ENCODE assay signal across 8 mouse cellular contexts in the genomic region with DNA sequence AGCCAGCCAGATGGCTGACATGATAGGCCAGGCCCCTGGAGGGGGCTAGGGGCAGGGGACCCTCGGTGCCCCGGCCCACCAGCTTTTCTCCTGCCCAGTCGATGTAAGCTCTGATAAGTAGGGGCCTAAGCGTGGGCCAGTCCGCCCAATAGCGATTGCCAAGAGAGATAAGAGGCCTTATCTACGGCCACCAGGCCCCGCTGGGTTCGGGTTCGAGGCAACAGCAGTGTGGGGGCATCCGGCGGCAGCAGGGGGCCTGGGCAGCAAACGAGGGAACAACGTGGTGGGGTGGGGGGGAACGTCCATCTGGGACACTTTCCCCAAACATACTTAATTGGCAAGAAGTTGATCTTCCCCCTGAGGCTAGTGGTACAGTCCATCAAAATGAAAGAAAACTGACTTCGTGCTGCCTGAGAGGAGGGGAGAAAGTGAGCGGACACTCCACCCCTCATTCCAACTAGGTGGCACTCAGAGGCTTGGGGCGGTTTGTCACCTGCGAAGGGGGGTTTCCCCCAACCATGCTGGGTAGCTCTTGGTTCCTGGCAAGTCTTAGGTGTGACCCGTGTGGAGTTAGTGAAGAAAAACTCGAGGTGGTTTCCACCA. TPM values are rescaled to one million over a fixed set of nuclear protein-coding genes. Genes with fewer than 3 reads are reported as not detected.
DNase-seq lines count a peak whose midpoint lies in the region; ATAC-seq and TF ChIP-seq lines count a peak whose summit lies in the region.

No protein-coding gene starts in this region.

- H3K27me3 ChIP-seq in heart, adult 2 months (ENCODE audit: control insufficient read depth, insufficient read depth, low read length) = no peaks in the 10 kb centered on the region
- H3K27me3 ChIP-seq in heart, embryonic 15.5 days = no peaks in the 10 kb centered on the region
- H3K27me3 ChIP-seq in liver, embryonic 11.5 days (replicated peaks; ENCODE audit: control insufficient read depth, insufficient read depth, low read length) = no peaks in the 10 kb centered on the region
- H3K27me3 ChIP-seq in neural tube, embryonic 11.5 days (ENCODE audit: control insufficient read depth, insufficient read depth, low read length) = peaks cover 26% of the 10 kb centered on the region

- intact Hi-C loops in heart, adult 2 months (cut with DNase I) = loop anchor here (2.0 to 5.0 kb wide), 2 partner anchors 32 to 158 kb away; partner anchors contain the start of gene Mvd

- 0 out of 2 replicates have a peak, but pooled peaks cover 3% of the 10 kb centered on the region for H3K79me2 ChIP-seq in heart, adult 2 months (replicated peaks; ENCODE audit: control insufficient read depth, insufficient read depth, low read length)

- peak overlapping the region; percentile 70 for H3K9ac ChIP-seq in heart, adult 2 months (ENCODE audit: low read depth, low read length)
- peak overlapping the region; percentile 91 for H3K9ac ChIP-seq in heart, embryonic 15.5 days
- peak overlapping the region; percentile 99 for H3K9ac ChIP-seq in liver, embryonic 11.5 days (ENCODE audit: low read depth, low read length)
- peak overlapping the region; percentile 49 for H3K9ac ChIP-seq in neural tube, embryonic 11.5 days (ENCODE audit: low read length)

- peak; percentile 39 to 42 for DNase-seq in heart, adult 2 months
- no peak for DNase-seq in heart, adult 8-10 months (ENCODE audit: low spot score)
- DNase-seq in liver, embryonic 11.5 days (ENCODE audit: low spot score) = peak; percentile 76
- DNase-seq in neural tube, embryonic 11.5 days (ENCODE audit: low spot score) = no peak
- DNase-seq in right cerebral cortex, adult 18-20 months = no peak

- no peak for TF ChIP-seq EP300 in heart, adult 2 months (IDR thresholded peaks at IDR 0.05; ENCODE audit: insufficient read depth, low read depth, low read length)

- WGBS in heart, adult 2 months = 21% methylated on average over 21 of the region's 21 CpGs
- 15% methylated on average over 21 of the region's 21 CpGs for WGBS in heart, embryonic 15.5 days
- WGBS in liver, embryonic 11.5 days = 1% methylated on average over 21 of the region's 21 CpGs
- WGBS in neural tube, embryonic 11.5 days = 6% methylated on average over 21 of the region's 21 CpGs

- peak overlapping the region; percentile 97 for H3K4me2 ChIP-seq in heart, embryonic 15.5 days
- H3K4me2 ChIP-seq in liver, embryonic 11.5 days = peak overlapping the region; percentile 97
- peak overlapping the region; percentile 96 for H3K4me2 ChIP-seq in neural tube, embryonic 11.5 days (ENCODE audit: low read depth)

- no peak for TF ChIP-seq CTCF in heart, adult 2 months (IDR thresholded peaks at IDR 0.05)
- no peak for TF ChIP-seq CTCF in bone marrow macrophage, adult 2 months (IDR thresholded peaks at IDR 0.05; ENCODE audit: low read depth, low read length)

- peak overlapping the region; percentile 48 for H3K4me3 ChIP-seq in heart, adult 2 months
- peak overlapping the region; percentile 61 for H3K4me3 ChIP-seq in bone marrow macrophage, adult 2 months (ENCODE audit: insufficient read depth, low read length)
- peak overlapping the region; percentile 94 for H3K4me3 ChIP-seq in heart, embryonic 15.5 days
- H3K4me3 ChIP-seq in liver, embryonic 11.5 days (ENCODE audit: low read depth, low read length) = peak overlapping the region; percentile 99
- peak overlapping the region; percentile 60 for H3K4me3 ChIP-seq in neural tube, embryonic 11.5 days (ENCODE audit: low read depth, low read length)

- no peaks in the 10 kb centered on the region for H3K36me3 ChIP-seq in heart, adult 2 months (ENCODE audit: control insufficient read depth, insufficient read depth, low read length)
- no peaks in the 10 kb centered on the region for H3K36me3 ChIP-seq in heart, embryonic 15.5 days
- H3K36me3 ChIP-seq in liver, embryonic 11.5 days (ENCODE audit: control insufficient read depth, insufficient read depth, low read length) = peaks cover 13% of the 10 kb centered on the region
- H3K36me3 ChIP-seq in neural tube, embryonic 11.5 days (ENCODE audit: control insufficient read depth, insufficient read depth, low read length) = no peaks in the 10 kb centered on the region

- no peak for TF ChIP-seq POLR2A in heart, adult 2 months (IDR thresholded peaks at IDR 0.05; ENCODE audit: insufficient read depth, low read depth, low read length)
- TF ChIP-seq POLR2A in bone marrow macrophage, adult 2 months (IDR thresholded peaks at IDR 0.05; ENCODE audit: borderline replicate concordance, low read depth, low read length) = no peak

- peak overlapping the region; percentile 91 for H3K27ac ChIP-seq in heart, adult 2 months
- H3K27ac ChIP-seq in bone marrow macrophage, adult 2 months (ENCODE audit: insufficient read depth, low read depth, low read length) = no peak overlapping the region
- H3K27ac ChIP-seq in heart, embryonic 15.5 days = peak overlapping the region; percentile 90
- H3K27ac ChIP-seq in liver, embryonic 11.5 days (ENCODE audit: low read depth, low read length) = peak overlapping the region; percentile 99
- 0 out of 2 replicates have a peak overlapping the region, but pooled peaks have one; percentile 39 for H3K27ac ChIP-seq in neural tube, embryonic 11.5 days (ENCODE audit: low read depth, low read length)

- ATAC-seq in heart, embryonic 15.5 days (replicated peaks; ENCODE audit: insufficient number of reproducible peaks, insufficient read depth, low FRiP score, low read depth) = no peak
- ATAC-seq in liver, embryonic 11.5 days (replicated peaks; ENCODE audit: low FRiP score) = no peak
- no peak for ATAC-seq in neural tube, embryonic 11.5 days (ENCODE audit: insufficient read depth, low FRiP score, low TSS enrichment)
- ATAC-seq in cerebellum, adult (ENCODE audit: insufficient number of reproducible peaks, low FRiP score, low TSS enrichment) = no peak

- no peaks in the 10 kb centered on the region for H3K9me3 ChIP-seq in heart, embryonic 15.5 days (replicated peaks)
- H3K9me3 ChIP-seq in liver, embryonic 11.5 days (ENCODE audit: control insufficient read depth, low read length) = no peaks in the 10 kb centered on the region
- H3K9me3 ChIP-seq in neural tube, embryonic 11.5 days (ENCODE audit: control insufficient read depth, low read length) = no peaks in the 10 kb centered on the region

- H3K4me1 ChIP-seq in heart, adult 2 months (ENCODE audit: control insufficient read depth, insufficient read depth, low read length) = peaks cover 11% of the 10 kb centered on the region
- peaks cover 12% of the 10 kb centered on the region for H3K4me1 ChIP-seq in bone marrow macrophage, adult 2 months (ENCODE audit: control insufficient read depth, insufficient read depth, low read length)
- peaks cover 81% of the 10 kb centered on the region for H3K4me1 ChIP-seq in heart, embryonic 15.5 days (replicated peaks)
- H3K4me1 ChIP-seq in liver, embryonic 11.5 days (replicated peaks; ENCODE audit: control insufficient read depth, insufficient read depth, low read length) = peaks cover 66% of the 10 kb centered on the region
- peaks cover 25% of the 10 kb centered on the region for H3K4me1 ChIP-seq in neural tube, embryonic 11.5 days (ENCODE audit: control insufficient read depth, insufficient read depth, low read length)

RNA-seq across cellular contexts. Expression of gene Zfpm1, which starts 2.8 kb away (rescaled TPM):
- total RNA-seq in heart, adult 2 months (2021) = 10 to 100 TPM; 21.2 to 24.6 TPM
- polyA plus RNA-seq in heart, adult 2 months (2012; rRNA removed) = 20.0 and 20.9 TPM in 2 replicates
- total RNA-seq in heart, adult 8-10 months (2022) = 10 to 100 TPM; 18.1 to 23.2 (median 21.3) TPM
- 5.8 and 7.3 TPM in 2 replicates for polyA plus RNA-seq in bone marrow macrophage, adult 2 months (2012; ENCODE audit: insufficient read depth, insufficient read length, missing spikeins)
- polyA plus RNA-seq in heart, embryonic 15.5 days (2015; fragmentation: Nextera tagmentation; extraction: Ambion mirVana) = 3.8 and 3.9 TPM in 2 replicates
- 22.7 and 26.5 TPM in 2 replicates for polyA plus RNA-seq in liver, embryonic 11.5 days (2014; fragmentation: Nextera tagmentation; extraction: Ambion mirVana)
- polyA plus RNA-seq in neural tube, embryonic 11.5 days (2014; fragmentation: Nextera tagmentation; extraction: Ambion mirVana) = 1.2 and 1.5 TPM in 2 replicates

Comparison
In these comparisons a context has a peak if more than half of its experiments do, and no peak if none do; other contexts are left out.
1. DNase-seq: peak in heart, adult 2 months (2 of 2) and liver, embryonic 11.5 days (single experiment); none in heart, adult 8-10 months (single experiment), neural tube, embryonic 11.5 days (single experiment) and right cerebral cortex, adult 18-20 months (single experiment).
2. H3K4me3 ChIP-seq: peak in every context shown above with its lines; median percentile 99 in liver, embryonic 11.5 days; 94 in heart, embryonic 15.5 days; 61 in bone marrow macrophage, adult 2 months; 60 in neural tube, embryonic 11.5 days; 48 in heart, adult 2 months.
3. H3K9ac ChIP-seq: peak in every context shown above with its lines; median percentile 99 in liver, embryonic 11.5 days; 91 in heart, embryonic 15.5 days; 70 in heart, adult 2 months; 49 in neural tube, embryonic 11.5 days.
4. Peak in every context shown above with its lines, with median percentiles within 50 percentile points of each other: H3K4me2 ChIP-seq.